Mouse (Mus musculus) monocyte, adult 2 months (primary cell): ENCODE measurements around the gene Stk26.

ENCODE experiments used
- DNase-seq, 2 experiments: peaks; one replicate each; pipeline ENCODE4 v3.0.0; 2022; ENCODE audit warnings: low spot score in 2 of 2, low read depth in 1 of 2

Gene Stk26

GRCm38 (mm10) chrX:50840847-50841560, at the start of gene Stk26:
TSS of gene Stk26 (plus strand) at chrX:50841047.
- peak; percentile 18 to 48 for DNase-seq

- DNase-seq, result no peak
Observed at GRCm38 (mm10) chrX:50793005-50793680, 47.7 kb upstream of the Stk26 start.

DNA sequence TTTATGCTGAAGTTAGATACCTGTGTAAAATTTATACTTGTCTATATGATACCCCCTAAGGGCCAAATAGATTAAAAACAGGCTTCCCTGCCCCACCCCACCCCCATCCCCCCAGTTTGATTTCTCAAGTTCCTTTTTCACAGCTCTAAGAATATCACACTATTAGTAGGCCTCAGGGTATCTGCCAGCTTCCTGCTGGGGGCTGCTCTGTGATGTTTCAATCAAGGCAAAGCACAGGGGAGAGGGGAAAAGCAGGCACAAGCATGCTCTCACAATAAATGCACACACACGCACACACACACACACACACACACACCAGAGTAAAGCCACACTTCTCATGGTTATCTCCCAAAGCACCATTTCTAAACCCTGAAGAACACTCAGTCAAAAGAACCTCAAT, 43.0 kb upstream of the Stk26 start:
- DNase-seq, result no peak

DNA sequence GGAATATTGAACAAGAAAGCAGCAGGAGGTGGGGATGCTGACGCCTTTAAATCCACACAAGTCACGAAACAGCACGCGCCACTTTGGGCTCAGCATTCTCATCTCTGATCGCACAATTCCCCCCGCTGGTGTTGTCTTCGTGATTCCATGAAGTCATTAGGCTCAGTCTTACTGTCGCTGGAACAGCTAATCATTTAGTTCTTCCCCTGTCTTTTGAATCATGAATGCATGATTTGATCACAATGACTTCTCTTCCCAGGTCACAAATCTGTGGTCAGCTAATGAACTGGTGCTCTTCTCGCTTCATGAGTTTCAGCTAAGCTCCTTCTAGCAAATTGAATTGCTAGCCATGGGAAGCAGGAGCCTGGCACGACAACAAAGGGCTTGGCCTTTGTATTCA, 42.3 kb upstream of the Stk26 start:
- DNase-seq, result no peak

DNA sequence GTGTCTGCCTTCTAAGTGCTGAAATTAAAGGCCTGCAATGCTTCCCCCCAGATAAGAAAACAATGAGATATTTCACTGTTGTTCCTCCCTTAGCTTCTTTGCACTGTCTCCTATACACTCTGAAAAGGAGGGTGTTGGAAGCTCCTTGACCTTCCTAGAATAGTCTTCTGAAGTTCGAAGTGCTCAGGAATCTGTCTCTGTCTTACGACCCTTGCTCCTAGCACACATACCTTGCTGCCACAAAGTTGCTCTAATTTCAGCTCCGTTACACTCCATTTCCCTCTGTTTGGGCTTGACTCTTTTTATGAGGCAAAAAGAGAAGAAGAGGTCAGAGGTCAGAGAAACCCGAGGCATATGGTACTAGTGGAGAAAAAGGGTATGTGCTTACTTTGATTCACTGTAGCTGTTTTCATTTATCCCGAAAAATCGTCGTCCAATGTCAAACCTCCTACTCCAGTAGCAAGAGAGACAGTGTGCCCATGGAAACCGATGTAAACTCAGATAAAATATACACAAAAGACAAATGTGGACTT, 41.1 kb upstream of the Stk26 start:
- DNase-seq, result no peak

GRCm38 (mm10) chrX:50805654-50806053, 35.2 kb upstream of the Stk26 start:
- no peak for DNase-seq

DNA sequence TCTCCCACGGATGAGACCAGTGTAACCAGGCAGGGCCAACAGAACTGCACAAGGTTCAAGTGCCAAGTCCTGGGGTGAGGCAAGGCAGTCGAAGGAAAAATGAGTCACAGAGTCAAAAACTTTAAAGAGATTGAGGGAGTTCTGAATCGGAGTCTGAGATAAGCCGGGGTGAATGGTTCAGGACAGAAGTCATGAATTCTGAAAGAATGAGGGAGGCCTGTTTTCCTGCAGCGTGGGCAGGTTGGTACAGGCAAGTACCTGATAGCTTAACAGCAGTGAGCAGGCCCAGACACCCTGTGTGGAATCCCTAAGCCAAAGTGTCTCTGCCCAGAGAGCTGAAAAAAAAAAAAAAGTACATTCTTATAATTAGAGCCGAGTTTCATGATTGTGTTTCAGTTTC, 17.0 kb upstream of the Stk26 start:
- DNase-seq, result no peak

- DNase-seq, result no peak
Observed at GRCm38 (mm10) chrX:50835592-50835991, 5.3 kb upstream of the Stk26 start.

DNA sequence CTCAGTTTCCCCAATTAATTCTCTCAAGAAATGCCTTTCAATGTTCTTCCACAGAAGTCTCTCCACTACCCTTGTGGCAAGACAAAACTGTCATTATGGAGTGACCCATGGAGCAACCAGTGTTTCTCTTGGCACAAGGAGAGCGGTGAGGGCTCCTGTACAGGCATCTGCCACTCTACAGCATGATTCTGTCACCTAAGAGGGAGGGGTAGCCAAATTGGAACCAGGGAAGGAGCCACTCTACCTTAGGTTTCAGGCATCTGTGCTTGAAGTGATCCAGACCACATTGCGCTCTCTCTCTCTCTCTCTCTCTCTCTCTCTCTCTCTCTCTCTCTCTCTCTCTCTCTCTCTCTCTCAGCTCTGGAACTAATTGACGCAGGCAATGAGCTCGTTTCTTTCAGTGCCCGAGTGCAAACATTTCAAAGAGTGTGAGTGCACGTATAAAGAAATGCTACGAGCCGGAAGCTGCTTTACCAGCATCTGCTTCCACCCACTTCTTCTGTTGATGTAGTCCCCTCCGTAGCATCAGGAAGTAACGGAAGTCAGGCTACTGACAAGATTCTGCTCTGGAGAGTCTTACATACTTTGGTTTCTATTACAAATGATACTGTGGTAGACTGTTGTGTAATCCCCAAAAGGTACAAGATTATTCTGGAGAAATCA, 4.7 kb upstream of the Stk26 start:
- no peak for DNase-seq

DNA sequence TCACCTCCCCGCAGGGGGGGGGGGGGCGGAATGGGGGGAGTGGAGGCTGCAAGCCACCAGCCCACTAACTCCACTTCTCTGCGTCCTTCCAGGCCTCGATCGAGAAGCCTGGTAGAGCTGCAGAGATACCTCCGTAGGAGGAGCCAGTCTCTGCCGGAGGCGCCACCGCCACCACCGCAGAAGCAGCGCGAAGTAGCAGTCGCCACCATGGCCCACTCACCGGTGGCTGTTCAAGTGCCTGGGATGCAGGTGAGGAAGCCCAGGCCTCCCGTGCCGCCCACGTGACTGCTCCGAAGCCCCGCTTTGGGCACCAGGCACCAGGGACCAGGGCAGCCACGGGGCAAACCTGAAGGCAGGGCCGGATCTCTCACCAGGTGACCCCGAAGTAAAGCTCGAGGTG, 740 bp downstream of the Stk26 start:
- DNase-seq, result no peak

GRCm38 (mm10) chrX:50842046-50842445, 1.2 kb downstream of the Stk26 start:
- no peak for DNase-seq

DNA sequence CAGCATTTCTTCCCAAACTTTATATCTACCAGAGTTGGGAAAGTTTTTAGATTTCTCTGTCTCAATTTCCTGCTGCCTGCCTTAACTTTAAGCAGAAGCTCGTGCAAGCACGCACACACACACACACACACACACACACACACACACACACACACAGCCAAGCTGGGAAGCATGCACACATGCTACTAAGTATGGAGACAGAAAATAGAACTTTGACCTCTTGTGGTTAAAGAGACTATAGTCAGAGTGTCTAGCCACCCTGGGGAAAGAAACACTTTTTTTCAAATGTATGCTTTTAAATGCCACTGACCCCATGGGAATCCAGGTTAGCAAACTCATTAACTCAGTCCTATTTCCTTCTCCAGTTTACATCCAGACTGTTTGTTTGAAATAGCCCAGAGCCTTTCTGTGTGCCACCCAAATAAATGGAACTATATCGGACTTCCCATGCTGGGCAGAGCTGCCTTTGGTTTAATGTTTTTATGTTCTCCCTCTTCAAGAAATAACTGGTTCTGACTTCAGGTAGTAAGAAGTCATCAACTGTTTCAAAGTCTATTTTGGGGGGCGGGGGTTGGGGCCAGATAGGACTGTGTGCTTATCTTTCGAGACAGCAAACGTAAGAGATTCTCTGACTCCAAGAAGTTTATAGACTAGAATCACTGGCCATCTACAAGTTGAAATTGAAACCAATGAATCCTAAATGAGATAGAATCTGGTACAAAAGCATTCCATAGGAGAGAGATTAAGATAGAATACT, 9.8 kb downstream of the Stk26 start:
- DNase-seq, result no peak

DNA sequence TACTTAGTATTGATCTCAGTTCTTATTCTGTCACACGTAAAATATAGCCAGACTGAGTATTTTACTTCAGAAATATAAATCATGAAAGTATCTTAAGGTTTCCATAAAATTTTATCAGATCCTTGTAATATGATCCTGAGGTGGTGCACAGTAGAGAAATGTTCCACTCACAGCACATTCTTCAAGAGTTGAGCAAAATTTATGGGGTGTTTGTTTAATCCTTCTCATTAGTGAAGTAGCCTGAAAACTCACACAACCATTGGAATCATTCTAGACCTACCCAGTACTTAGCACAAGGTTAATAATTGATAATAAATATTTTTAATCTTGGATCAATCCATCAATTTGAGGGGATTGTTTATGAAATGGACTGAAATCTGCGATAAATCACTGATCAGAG, 22.9 kb downstream of the Stk26 start:
- DNase-seq, result no peak

DNA sequence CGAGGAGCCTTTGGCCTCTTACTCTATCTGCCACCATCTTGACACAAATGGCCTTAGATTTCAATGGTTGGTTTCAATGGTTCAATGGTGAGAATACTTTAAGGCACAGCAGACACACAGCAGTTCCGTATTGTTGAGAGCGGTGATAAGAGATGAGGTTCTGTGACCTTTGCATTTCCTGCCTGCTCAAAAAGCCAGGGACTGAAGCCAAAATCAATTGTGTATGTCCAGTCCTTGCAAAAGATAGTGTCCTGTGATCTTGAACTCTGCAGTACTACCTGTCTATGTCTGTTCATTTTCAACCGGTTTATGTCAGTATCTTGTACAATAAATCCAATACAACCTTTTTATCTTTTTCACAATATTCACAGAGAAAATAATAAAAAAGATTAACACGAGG, 23.9 kb downstream of the Stk26 start:
- no peak for DNase-seq

DNA sequence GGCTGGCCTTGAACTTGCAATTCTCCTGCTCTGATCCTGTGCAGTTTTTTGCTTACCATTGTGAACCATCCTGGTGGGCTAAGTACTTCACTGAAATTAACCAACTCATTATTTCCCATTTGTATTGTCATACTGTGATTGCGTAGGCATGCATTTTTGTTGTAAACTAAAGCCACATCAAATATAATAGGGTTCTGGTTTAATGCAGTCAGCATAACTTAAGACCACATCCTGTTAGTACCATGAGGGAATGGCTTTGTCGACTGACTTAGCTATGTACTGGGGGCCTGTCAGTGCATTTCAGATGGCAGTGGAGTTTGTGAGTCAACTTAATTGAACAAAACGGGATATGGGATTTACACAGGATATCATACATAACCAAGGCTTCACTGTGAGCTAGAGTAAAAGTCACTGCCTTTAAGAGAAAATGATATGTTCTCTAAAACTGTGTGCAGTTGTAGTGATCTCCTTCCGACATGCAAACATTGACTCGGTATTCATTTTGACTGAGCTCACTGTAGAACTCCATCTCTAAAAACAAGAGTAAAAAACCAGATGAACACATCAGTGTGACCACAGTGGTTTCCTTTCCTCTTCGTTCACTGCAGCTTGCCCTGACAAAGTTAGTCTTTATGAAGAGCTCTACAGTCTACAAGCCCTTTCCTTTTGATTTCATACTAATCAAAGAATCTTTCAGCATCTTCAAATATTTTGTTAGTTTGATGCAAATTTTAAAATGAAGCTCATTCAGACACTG, 33.6 kb downstream of the Stk26 start:
- DNase-seq, result no peak

GRCm38 (mm10) chrX:50887999-50888398, 47.2 kb downstream of the Stk26 start:
- DNase-seq, result no peak

DNA sequence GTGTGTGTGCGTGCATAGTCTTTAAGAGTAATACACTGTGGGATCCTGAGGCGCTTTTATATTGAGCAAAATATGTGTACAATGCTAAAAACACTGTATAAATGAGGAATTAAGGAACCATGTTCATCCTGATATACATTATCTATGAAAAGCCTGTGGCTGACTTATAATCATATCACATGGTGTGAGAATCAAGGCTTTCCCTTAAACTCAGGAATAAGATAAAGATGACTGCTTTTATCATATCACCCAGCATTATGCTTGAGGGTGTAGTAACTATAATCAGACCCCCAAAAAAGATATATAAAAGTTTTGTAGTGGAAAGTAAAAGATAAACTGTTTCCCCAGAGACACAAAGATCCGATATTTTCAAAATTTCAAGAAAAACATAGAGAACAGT, 62.6 kb downstream of the Stk26 start:
- DNase-seq, result no peak

GRCm38 (mm10) chrX:50909915-50910314, 69.1 kb downstream of the Stk26 start:
- DNase-seq, result no peak

GRCm38 (mm10) chrX:50917389-50917788, 76.5 kb downstream of the Stk26 start:
- no peak for DNase-seq

DNA sequence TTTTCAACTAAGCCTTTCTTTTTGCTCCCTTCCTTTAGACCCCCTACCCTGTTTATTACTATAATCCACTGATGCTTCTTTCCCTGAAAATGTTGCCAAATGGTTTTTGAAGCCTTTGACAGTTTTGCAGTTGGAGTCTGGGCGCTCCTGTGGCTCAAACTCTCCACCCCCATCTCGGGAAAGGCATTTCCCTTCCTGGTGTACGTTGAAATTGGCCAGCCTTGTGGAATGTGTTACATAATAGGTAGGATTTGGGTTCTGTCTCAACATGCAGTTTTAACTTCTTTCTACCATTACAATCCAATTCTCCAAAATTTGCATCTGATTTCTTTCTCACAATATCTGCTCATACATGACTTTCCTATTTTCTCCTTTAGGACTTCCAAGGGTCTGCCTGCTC, 77.9 kb downstream of the Stk26 start:
- no peak for DNase-seq
